Mouse (Mus musculus): Measurements from ENCODE around the gene H2-T22.
"Not testable (repeated sequence)": the region's sequence is repeated elsewhere in the genome, so short reads cannot be mapped to it uniquely, and the experiment has no call there.

The H2-T22 gene

DNA sequence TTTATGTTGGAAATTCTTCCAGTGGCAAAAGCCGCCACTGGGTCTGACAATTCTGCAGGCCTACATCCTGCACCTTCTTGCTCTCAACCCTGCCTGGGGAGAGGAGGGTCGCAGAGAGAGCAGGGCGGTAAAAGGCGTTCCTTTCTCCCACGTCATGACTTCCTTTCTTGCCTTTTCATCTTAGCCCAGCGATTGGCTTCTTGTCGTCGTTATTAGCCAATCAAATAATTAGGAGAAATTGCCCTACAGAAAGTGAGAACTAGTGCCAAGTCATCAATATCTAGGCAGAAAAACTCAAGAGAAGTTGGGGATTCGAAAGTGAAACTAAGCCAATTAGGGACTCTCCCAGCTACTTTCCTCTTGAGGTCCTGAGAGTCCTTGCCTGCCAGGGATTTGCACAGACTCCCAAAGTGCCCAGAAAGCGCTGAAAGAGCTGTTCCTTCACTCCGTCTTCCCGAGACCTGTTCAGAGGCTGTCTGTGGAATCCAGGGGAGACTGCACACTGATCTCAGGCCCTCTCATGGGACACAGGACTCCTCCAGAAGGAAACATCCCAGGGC is at the start of gene H2-T22, which contains the start of gene Gm6034:
Gene H2-T22, minus strand, starts transcription at position 138 of the 560 bp plus-strand sequence.
Gene Gm6034, plus strand, starts transcription at position 352 of the 560 bp plus-strand sequence.
- DNase-seq, result not testable (repeated sequence)

DNA sequence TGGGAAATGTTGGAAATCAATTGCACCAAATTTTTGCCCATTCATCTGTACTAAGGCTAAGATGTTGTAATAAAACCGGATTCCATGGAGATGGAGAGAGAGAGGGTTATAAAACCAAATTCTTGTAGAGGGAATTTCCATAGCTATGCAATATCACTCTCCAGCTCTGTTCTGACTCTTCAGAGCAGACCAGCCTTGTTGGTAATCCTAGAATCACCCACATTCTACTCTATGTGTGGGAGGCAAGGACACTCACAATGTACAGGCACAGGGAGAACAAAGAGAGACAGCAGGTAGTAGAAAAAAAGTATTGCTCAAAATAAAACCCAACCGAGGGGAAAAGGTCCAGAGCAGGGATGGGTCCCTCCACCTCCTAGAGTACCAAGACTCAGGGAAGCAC is 49.4 kb upstream of the H2-T22 start:
- not testable (repeated sequence) for DNase-seq

DNA sequence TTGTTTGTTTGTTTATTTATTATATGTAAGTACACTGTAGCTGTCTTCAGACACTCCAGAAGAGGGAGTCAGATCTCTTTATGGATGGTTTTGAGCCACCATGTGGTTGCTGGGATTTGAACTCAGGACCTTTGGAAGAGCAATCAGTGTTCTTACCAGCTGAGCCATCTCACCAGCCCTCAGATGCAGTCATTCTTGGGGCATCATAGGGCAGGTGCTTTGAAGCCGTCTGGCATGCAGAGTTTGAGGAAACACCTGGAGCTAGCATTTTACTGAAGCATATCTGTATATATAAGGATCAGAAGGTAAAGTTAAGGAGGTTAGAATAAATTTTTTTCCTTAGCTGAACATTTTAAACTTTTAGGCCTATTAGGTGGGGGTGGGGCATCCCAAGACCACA is 43.4 kb upstream of the H2-T22 start:
- not testable (repeated sequence) for DNase-seq

DNA sequence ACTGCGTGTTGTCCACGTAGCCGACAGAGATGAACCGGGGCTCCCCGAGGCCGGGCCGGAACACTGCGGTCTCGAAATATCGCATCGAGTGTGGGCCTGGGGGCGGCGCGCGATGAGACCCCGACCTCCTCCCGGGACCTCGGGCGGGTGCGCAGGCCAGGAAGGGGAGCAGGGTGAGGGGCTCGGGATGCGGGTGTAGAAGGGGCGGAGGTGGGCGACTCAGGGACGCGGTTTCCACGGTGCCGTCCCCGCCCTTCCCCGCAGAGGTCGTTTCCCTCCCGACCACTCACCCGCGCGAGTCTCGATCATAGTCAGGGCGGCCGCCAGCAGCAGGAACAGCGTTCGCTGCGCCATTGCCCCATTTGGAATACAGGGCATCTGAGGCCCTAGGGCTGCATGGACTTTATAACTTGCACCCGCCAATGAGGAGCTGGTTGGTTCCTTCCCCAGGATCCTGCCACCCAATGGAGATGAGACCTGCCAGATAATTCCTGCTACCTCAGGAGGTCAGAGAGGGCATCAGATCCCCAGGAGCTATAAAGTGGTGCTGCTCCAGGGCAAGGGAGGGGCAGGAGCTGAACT is 41.4 kb upstream of the H2-T22 start:
- no peak for DNase-seq

DNA sequence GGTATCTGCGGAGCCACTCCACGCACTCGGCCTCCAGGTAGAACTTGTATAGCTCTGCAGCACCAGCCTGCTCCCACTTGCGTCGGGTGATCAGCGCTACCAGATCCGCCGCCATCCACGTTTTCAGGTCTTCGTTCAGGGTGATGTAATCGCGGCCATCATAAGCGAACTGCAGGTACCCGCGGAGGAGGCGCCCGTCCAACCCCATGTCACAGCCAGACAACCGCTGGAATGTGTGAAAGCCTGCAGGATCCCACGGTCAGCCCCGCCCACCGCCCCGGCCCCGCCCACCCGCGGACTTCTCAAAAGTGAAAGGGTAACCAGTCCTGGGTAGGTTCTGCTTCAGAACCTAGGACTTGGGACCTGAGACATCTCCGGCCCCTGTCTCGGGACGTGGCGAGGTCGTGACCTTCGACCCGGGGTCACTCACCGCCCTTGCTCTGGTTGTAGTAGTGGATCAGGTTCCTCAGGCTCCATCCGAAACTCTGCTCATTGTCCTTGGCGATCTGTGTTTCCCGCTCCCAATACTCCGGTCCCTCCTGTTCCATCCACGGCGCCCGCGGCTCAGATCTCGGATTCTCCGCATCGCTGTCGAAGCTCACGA is 40.8 kb upstream of the H2-T22 start:
- DNase-seq, result peak; percentile 12

DNA sequence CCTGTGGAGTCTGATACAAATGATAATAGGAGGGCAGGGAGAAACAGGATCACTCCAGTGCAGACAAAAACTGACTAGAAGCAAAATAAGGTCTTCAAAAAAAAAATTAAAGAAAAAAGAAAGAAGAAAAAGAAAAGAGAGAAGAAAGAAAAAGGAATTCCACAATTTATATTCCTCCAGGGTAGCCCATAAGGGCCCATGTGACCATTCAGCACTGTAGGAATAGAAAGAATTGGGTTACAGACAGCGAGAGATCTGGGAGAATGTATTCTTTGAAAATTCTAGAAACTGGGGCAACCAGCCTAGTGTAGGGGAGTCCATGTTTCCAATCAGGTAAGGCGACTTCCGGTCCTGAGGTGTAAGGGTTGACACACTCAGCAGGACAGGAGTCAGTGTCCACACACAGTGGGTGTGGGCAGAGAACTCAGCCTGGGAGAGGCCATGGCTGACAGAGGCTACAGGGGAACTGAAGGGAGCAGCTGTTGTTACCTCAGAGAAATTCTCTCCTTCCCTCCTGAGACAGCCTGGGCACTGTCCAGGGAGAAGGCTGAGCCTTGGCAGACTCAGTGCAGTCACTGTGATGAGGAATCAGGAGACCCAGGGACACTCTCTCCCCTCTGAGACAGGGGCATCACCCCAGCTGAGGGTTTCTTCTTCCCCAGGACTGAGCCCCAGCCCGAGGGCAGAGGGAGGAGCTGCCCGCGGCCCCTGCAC is 40.1 kb upstream of the H2-T22 start:
- DNase-seq, result not testable (repeated sequence)

DNA sequence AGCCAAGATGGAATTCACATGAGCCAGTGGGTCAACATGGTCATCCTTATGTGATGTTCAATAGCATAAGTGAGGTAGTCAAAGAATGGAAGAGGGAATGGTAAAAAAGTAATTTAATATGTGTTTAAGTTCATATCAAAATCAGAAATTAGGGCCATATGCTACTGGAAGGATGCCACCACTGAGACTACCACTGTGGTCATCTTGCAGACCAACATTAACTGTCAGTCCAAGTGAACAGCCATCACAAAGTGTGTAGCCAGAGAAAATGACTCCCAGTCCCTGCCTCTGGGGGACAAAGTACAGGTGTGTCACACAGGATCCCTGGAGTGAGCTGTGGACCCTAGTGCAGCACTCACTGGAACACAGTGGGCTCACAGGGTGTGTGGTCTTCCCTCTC is 39.4 kb upstream of the H2-T22 start:
- not testable (repeated sequence) for DNase-seq

DNA sequence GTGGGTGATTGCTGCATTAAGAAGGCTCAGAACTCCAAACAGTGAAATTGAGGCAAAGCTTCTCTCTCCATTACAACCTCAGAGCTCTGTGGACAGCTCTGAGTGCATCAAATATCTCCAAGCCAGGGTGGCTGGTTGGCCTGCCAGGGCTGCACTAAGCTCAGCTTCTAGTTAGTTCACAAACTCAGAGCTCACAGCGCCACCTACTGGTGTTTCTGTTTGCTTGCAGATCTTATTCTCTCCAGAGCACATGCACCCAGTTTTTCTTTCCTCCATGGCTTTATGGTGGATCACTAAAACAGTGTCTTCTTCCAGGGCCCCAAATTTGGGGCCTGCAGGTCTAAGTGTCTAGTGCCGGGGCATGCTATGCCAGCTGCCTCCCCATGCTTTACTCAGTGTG is 18.3 kb upstream of the H2-T22 start:
- peak; percentile 96 for DNase-seq

DNA sequence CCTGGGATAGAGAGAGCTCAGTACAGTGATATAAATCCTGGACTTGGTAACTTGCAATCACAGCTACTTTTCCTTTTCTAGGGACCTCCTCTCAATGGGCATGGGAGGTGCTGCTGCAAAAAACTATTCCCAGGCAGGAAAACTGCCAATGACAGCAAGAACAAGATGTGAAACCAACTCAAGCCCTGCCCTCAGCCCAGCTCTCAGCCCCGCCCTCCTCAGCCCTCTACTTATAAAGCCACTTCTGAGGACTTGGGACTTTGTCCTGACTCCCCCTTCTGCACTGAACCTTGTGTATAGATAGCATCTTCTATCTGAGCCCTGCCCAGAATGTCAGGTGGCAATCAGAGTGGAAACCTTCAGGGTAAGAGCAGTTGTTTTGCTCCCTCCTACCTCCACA is 15.8 kb upstream of the H2-T22 start, which contains the start of gene Gm11127:
Gene Gm11127, minus strand, starts transcription at position 10 of the 400 bp plus-strand sequence.
- not testable (repeated sequence) for DNase-seq

DNA sequence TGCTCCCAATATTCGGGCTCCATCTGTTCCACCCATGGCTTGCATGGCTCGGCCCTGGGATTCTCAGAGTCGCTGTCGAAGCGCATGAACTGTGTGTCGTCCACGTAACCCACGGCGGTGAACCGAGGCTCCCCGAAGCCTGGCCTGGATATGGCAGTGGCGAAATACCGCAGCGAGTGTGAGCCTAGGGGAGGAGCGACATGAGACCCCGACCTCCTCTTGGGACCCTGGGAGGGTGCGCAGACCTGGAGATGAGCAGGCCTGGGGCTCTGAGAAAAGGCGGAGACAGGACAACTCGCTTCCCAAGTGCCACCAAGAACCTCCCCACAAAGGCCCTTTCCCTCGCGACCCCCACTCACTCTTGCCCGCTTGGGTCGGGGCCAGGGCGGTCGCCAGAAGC is 15.4 kb upstream of the H2-T22 start:
- DNase-seq, result not testable (repeated sequence)

DNA sequence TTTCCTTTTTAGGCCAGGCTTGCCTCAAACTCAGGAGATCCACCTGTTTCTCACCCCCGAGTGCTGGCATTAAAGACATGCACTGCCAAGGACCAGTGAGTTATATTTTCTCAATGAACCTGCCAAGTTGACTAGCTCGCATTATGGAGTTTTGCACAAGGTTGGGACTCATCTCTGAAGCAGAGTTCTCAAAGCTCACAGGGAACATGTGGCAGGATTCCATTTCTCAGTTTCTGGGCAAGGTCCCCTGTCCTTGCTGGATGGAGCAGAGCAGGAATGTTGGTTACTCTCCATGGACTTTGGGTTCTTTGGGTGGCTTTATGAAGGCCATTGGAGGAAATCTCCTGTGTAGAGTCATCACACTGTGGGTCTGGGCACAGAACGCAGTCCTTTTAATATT is 739 bp upstream of the H2-T22 start:
- DNase-seq, result no peak

DNA sequence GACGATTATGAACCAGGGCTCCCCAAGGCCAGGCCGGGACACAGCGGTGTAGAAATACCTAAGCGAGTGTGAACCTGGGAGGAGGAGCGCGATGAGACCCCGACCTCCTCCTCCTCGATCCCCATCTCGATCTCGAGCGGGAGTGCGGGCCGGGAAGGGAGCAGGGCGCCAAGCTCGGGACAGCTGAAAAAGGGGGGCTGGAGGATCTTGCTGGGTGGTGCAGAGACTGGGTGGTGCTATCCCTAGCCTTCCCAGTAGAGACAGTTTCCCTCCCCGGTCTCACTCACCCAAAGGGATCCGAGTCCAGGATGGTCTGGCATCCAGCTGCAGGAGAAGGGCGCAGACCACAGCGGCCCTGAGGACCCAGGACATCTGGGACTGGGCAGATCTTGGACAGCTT is 492 bp downstream of the H2-T22 start:
- DNase-seq, result not testable (repeated sequence)

DNA sequence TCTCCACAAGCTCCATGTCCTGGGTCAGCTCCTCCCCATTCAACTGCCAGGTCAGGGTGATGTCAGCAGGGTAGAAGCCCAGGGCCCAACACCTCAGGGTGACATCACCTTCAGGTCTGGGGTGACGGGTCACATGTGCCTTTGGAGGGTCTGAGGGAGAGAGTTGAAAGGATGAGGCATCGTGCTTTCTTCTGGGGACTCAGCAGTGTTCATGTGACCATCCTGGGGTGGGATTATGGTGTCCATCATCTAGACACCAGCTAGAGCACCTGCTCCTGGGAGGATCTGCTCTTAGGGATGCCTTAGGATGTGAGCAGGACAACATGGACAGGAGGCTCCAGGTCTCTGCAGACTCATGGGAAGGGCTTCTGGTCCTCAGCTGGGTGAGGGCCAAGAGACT is 1.9 kb downstream of the H2-T22 start:
- DNase-seq, result not testable (repeated sequence)

DNA sequence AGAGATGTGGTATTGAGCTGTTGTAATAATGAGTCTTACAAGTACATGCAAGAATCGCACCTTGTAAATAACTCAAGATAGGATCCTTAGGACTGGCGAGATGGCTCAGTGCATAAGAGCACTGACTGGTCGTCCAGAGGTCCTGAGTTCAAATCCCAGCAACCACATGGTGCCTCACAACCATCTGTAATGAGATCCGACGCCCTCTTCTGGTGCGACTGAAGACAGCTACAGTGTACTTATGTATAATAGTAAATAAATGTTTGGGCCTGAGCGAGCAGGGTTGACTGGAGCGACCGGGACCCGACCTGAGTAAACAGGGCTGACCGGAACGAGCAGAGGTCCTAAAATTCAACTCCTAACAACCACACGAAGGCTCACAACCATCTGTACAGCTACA is 6.4 kb downstream of the H2-T22 start:
- DNase-seq, result not testable (repeated sequence)

DNA sequence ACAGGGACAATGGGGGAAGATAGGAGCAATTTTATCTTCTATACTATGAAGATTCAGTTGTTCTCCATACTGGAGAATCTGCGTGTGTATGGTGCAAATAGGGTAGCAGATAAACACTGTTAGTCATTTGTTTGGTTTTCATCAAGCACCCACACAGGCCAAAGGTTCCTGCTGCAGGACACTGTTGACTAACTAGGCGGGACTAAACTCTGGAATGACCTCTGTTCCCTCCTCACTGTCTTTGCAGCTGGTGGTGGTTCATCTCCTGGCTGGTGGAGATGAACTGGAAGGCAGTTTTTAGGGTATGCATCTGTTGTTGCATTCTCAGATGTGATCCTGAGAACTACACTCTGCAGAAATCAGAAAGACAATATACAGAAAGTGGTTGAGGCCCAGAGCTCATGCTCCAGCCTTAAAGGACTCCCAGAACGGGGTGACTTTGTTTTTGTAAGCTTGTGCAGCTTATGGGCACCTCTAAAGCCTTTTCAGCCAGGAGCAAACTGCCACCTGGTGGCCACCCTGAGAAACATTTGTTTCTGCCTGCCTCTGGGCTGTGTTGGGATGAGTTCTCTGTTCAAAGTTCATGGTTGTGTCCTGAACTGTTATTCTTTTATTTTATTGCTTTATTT is 7.4 kb downstream of the H2-T22 start:
- peak; percentile 49 for DNase-seq

DNA sequence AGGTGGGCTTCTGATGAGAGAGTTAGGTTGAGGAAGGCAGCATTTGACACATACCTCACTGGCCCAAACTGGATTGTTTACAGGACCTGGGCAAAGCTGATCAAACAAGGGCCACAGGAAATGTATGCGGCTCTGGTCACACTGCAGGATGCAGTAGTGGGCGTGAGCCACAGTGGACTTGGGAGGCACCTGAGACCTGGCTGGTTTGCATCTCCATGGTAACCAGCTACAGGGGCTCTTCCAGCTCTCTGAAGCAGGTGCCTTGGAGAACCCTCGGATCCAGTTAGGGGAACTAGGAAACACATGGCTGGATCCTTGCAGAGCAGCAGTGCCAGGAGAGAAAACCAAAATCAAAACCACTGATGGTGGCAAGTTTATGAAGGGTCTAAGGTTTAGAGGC is 8.0 kb downstream of the H2-T22 start:
- not testable (repeated sequence) for DNase-seq

DNA sequence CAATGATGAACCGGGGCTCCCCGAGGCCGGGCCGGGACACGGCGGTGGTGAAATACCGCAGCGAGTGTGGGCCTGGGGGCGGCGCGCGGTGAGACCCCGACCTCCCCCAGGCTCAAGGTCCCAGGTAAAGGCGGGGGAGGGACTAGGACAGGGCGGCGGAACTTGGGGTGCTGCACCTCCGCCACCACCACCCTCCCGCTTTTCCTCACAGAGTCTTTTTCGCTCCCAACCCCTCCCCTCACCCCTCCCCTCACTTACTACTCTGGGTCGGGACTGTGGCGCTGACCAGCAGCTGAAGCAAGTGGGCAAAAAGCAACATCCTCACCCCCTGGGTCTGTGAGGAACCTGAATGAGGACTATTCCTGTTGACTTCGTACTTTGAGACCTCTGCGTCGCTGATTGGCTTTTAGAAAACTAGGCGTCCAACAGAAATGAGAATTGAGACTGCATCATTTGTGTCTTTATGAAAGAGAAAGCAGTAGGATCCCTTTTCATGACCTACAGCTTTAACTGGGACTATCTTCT is 10.1 kb downstream of the H2-T22 start, which contains the start of gene H2-T23:
Gene H2-T23, minus strand, starts transcription at position 505 of the 525 bp plus-strand sequence.
- not testable (repeated sequence) for DNase-seq

DNA sequence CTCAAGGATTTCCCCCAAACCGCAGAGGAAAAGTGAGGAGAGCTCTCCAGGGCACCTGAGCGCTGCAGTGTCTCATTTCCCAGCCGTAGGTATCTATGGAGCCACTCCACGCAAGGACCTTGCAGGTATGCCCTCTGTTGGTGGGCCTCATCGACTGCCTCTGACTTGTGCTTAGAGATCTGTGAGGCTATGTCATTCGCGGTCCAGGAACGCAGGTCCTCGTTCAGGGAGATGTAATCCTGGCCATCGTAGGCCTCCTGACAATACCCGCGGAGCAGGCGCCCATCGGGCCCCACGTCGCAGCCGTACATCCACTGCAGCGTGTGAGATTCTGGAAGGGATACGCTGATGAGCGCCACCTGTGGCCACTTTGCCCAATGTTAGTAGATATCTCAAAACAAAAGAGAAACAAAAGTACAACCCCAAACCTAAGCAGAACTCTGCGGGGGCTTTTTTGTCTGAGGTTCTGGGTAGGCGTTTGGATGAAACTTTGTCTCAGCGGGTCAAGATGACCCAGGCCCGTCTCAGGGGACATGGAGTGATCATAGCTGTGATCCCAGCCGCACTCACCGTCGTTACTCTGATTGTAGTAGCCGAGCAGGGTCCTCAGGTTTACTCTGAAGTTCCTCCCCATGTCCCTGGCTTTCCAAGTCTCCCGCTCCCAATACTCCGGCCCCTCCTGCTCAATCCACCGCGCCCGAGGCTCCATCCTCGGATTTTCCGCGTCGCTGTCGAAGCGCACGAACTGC is 10.8 kb downstream of the H2-T22 start:
- not testable (repeated sequence) for DNase-seq

DNA sequence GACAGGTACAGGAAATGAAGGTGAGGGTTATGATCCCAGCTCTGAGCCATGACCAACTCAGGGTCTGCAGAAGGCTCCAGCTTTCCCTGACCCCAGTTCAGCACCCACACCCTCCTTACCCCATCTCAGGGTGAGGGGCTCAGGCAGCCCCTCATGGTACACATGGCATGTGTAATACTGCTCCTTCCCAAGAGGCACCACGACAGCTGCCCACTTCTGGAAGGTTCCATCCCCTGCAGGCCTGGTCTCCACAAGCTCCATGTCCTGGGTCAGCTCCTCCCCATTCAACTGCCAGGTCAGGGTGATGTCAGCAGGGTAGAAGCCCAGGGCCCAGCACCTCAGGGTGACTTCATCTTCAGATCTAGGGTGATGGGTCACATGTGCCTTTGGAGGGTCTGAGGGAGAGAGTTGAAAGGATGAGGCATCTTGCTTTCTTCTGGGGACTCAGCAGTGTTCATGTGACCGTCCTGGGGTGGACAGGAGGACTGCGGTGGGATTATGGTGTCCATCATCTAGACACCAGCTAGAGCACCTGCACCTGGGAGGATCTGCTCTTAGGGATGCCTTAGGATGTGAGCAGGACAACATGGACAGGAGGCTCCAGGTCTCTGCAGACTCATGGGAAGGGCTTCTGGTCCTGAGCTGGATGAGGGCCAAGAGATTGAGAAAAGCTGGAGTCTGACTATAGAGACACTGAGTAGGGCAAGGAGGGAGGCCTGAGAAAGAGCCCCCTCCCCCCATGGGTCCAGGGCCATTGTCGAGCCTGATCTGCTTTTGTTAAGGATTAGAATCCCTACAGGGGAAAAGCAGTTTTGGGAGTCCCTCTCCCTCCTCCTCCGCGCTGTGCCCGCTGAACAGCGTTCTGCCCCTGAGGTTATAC is 11.6 kb downstream of the H2-T22 start:
- not testable (repeated sequence) for DNase-seq

DNA sequence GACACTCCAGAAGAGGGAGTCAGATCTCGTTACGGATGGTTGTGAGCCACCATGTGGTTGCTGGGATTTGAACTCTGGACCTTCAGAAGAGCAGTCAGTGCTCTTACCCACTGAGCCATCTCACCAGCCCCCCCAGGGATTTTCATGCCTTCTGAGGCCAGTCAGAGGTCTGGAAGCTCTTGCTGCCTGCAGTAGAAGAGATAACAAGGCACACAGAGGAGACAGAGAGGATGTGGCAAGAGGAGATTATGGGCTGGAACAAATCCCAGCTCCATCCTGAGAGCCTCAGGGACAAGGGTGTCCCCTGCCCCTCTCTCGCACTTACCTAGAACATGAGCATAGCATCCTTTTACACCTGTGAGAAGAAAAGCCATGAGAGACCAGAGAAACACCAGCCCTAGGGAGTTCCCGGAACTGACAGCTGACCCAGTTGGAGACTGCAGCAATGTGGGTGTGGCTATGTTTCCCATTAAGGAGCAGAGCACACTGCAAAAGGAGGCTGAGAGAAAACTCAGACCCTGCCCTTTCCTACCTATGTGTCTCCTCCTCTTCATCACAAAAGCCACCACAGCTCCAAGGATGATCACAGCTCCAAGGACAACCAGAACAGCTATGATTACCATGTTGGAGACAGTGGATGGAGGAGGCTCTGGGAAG is 12.4 kb downstream of the H2-T22 start:
- DNase-seq, result not testable (repeated sequence)

Data from right cerebral cortex, postnatal 14 days (tissue).